Mouse (Mus musculus) cortical plate, adult 2 months (tissue): ENCODE data around the gene Pax4.

Source experiments
- CTCF ChIP-seq: fragments of 200-500 bp; IDR thresholded peaks from 2 replicates; pipeline ENCODE4 v1.5.1; 2011; ENCODE audit warnings: mild to moderate bottlenecking, control low read depth, low read length; ENCODE audit not compliant: insufficient read depth; ENCODE audit errors: extremely low read depth
- POLR2A ChIP-seq: fragments of 200-500 bp; IDR thresholded peaks from 2 replicates; pipeline ENCODE4 v1.6.1; 2011; ENCODE audit warnings: mild to moderate bottlenecking, low read length, control low read depth; ENCODE audit not compliant: insufficient read depth; ENCODE audit errors: extremely low read depth

- TF ChIP-seq CTCF (no peak), POLR2A (no peak)
Observed at GRCm38 (mm10) chr6:28459221-28459668, 10.1 kb upstream of the Pax4 start.
